Mouse (Mus musculus): ENCODE measurements around the gene Card10. TPM values are rescaled to one million over a fixed set of nuclear protein-coding genes. Genes with fewer than 3 reads are reported as not detected.

Gene Card10
- polyA plus RNA-seq, 1 experiment from 2014 or later = 10.6 TPM

DNA sequence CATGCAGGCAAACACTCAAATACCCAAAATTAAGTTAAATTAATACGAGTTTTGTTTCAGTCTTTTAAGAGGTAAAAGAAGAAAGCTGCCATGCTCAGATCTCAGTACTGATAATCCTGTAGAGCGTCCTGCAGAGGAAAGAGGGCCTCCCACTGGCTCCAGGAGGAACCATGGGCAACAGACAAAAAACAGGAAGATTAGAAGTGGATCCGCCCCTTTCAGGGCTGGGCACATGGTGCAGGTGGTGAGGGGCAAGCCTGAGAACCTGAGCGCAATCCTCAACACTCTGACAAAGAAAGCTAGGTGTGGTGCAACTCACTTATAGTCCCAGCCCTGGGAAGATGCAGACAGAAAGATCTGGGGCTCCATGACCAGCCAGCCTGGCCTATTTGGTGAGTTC, 71.0 kb downstream of the Card10 start:
- Histone ChIP-seq H3K9ac (replicated peaks; ENCODE audit: low read length) (no peak overlapping the region), H3K9me3 (ENCODE audit: low read length) (no peaks in the 10 kb centered on the region), H3K27ac (ENCODE audit: low read length) (no peak overlapping the region), H3K4me3 (ENCODE audit: low read length) (no peak overlapping the region), H3K4me2 (replicated peaks; ENCODE audit: low read depth, low read length) (no peak overlapping the region), H3K4me1 (ENCODE audit: insufficient read depth, low read length) (peaks cover 17% of the 10 kb centered on the region), H3K36me3 (ENCODE audit: insufficient read depth, low read length) (no peaks in the 10 kb centered on the region), H3K27me3 (ENCODE audit: insufficient read depth, low read length) (peaks cover 2% of the 10 kb centered on the region; the same call in 1 of the 2 replicates)
- 76% methylated on average over 4 of the region's 4 CpGs for WGBS
- ATAC-seq (ENCODE audit: low FRiP score, low TSS enrichment) = no peak

DNA sequence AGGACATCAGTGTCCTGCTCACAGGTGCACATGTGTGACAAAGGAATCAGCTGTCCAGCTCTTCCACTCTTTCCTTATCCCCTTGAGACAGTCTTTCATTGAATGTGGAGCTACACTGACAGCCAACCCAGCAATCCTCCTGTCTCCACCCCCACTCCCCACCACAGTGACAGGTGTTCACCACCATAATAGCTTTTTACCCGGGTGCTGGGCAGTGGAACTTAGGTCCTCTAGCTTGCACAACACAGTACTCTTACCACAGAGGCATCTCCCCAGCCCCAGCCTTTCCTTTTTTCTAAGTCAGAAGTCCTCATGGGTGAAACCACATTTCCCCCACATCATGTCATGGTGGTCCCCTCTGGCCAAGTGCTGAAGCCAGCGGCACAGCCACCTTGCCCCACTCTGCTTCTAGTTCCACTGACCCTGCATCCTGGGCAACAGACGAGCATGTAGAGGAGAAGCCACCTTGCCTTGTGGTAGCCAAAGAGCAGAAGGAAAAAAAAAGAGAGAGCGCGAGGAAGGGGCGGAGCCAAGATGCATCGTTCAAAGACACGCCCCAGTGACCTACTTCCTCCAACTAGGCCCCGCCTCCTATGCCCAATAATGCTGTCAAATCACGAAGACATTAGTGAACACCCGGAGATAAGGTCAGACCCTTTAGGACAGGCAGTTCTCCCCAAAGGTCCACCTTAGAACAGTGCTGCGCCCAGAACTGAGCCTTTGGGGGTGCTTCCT, 72.4 kb downstream of the Card10 start:
- peaks cover 2% of the 10 kb centered on the region; the same call in 1 of the 2 replicates for H3K27me3 ChIP-seq (ENCODE audit: insufficient read depth, low read length)
- H3K4me3 ChIP-seq (ENCODE audit: low read length) = no peak overlapping the region
- WGBS = 77% methylated on average over 12 of the region's 12 CpGs
- H3K9me3 ChIP-seq (ENCODE audit: low read length) = no peaks in the 10 kb centered on the region
- no peak overlapping the region for H3K27ac ChIP-seq (ENCODE audit: low read length)
- H3K4me2 ChIP-seq (replicated peaks; ENCODE audit: low read depth, low read length) = no peak overlapping the region
- H3K9ac ChIP-seq (replicated peaks; ENCODE audit: low read length) = no peak overlapping the region
- H3K36me3 ChIP-seq (ENCODE audit: insufficient read depth, low read length) = no peaks in the 10 kb centered on the region
- no peak for ATAC-seq (ENCODE audit: low FRiP score, low TSS enrichment)
- H3K4me1 ChIP-seq (ENCODE audit: insufficient read depth, low read length) = peaks cover 5% of the 10 kb centered on the region

DNA sequence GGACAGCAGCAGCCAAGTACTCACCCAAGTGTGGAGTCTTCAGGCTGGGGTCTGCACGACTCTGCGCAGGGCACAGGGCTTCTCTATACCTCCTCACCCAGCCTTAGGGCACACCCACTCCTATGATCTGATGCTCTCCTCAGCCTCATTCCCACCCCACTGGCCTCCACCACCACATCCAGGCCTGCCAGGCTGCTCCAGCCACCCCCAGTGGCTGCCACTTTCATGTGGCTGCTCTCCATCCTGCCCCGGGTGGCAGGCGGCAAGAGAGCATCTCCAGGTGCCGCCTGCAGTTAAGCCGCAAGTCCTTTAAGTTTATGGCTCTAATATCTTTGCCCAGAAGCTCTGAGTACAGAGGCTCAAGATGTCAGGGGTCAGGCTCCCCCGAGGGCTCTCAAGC, 76.1 kb downstream of the Card10 start:
- Histone ChIP-seq H3K4me2 (replicated peaks; ENCODE audit: low read depth, low read length) (no peak overlapping the region), H3K4me3 (ENCODE audit: low read length) (no peak overlapping the region), H3K9ac (replicated peaks; ENCODE audit: low read length) (no peak overlapping the region), H3K36me3 (ENCODE audit: insufficient read depth, low read length) (no peaks in the 10 kb centered on the region), H3K27me3 (ENCODE audit: insufficient read depth, low read length) (peaks cover 8% of the 10 kb centered on the region; the same call in 1 of the 2 replicates), H3K27ac (ENCODE audit: low read length) (no peak overlapping the region), H3K4me1 (ENCODE audit: insufficient read depth, low read length) (no peaks in the 10 kb centered on the region), H3K9me3 (ENCODE audit: low read length) (no peaks in the 10 kb centered on the region)
- no peak for ATAC-seq (ENCODE audit: low FRiP score, low TSS enrichment)
- WGBS = 41% methylated on average over 7 of the region's 7 CpGs

Other genes starting within 250 kb of the Card10 start
- 8.3 and 10.4 TPM in 2 replicates for gene Rac2, start 230.3 kb downstream of the Card10 start, polyA plus RNA-seq (2015; fragmentation: Nextera tagmentation; extraction: Ambion mirVana)
- gene Cyth4, start 206.0 kb downstream of the Card10 start, polyA plus RNA-seq (2015; fragmentation: Nextera tagmentation; extraction: Ambion mirVana) = 7.7 and 8.3 TPM in 2 replicates
- 0.03 and 0.07 TPM in 2 replicates for gene Elfn2, start 84.3 kb downstream of the Card10 start, polyA plus RNA-seq (2015; fragmentation: Nextera tagmentation; extraction: Ambion mirVana)
- gene Mfng, start 29.6 kb downstream of the Card10 start, polyA plus RNA-seq (2015; fragmentation: Nextera tagmentation; extraction: Ambion mirVana) = 28.7 and 31.7 TPM in 2 replicates
- 58.5 and 59.7 TPM in 2 replicates for gene Cdc42ep1, start 39.6 kb upstream of the Card10 start, polyA plus RNA-seq (2015; fragmentation: Nextera tagmentation; extraction: Ambion mirVana)
- 0.54 and 0.77 TPM in 2 replicates for gene Lgals2, start 52.5 kb upstream of the Card10 start, polyA plus RNA-seq (2015; fragmentation: Nextera tagmentation; extraction: Ambion mirVana)
- 54.7 and 61.9 TPM in 2 replicates for gene Gga1, start 74.1 kb upstream of the Card10 start, polyA plus RNA-seq (2015; fragmentation: Nextera tagmentation; extraction: Ambion mirVana)
- 0.37 and 0.70 TPM in 2 replicates for gene Gm49510, start 96.6 kb upstream of the Card10 start, polyA plus RNA-seq (2015; fragmentation: Nextera tagmentation; extraction: Ambion mirVana)
- 33.1 and 41.0 TPM in 2 replicates for gene Sh3bp1, start 96.7 kb upstream of the Card10 start, polyA plus RNA-seq (2015; fragmentation: Nextera tagmentation; extraction: Ambion mirVana)
- 11.7 and 12.0 TPM in 2 replicates for gene Pdxp, start 110.9 kb upstream of the Card10 start, polyA plus RNA-seq (2015; fragmentation: Nextera tagmentation; extraction: Ambion mirVana)
- 659 and 673 TPM in 2 replicates for gene Lgals1, start 123.7 kb upstream of the Card10 start, polyA plus RNA-seq (2015; fragmentation: Nextera tagmentation; extraction: Ambion mirVana)
- 55.0 and 59.9 TPM in 2 replicates for gene Nol12, start 131.9 kb upstream of the Card10 start, polyA plus RNA-seq (2015; fragmentation: Nextera tagmentation; extraction: Ambion mirVana)
- 67.3 and 78.4 TPM in 2 replicates for gene Triobp, start 144.7 kb upstream of the Card10 start, polyA plus RNA-seq (2015; fragmentation: Nextera tagmentation; extraction: Ambion mirVana)
- 521 and 528 TPM in 2 replicates for gene H1f0, start 225.4 kb upstream of the Card10 start, polyA plus RNA-seq (2015; fragmentation: Nextera tagmentation; extraction: Ambion mirVana)
- not detected in 2 replicates for gene Galr3, start 238.8 kb upstream of the Card10 start, polyA plus RNA-seq (2015; fragmentation: Nextera tagmentation; extraction: Ambion mirVana)

Measured in kidney, embryonic 16.5 days (tissue).